Mouse (Mus musculus) stomach, embryonic 16.5 days (tissue): Measurements from ENCODE around the gene Bex1. TPM values are rescaled to one million over a fixed set of nuclear protein-coding genes. Genes with fewer than 3 reads are reported as not detected.

ENCODE experiments used
- ATAC-seq: fragments of 200-750 bp; cut with Nextera tagmentation; 2 replicates; pipeline ENCODE4 v1.8.0; 2017; ENCODE audit warnings: moderate number of reproducible peaks, moderate TSS enrichment; ENCODE audit not compliant: insufficient read depth, low FRiP score
- H3K27ac ChIP-seq: fragments of 300-500 bp; sonication (generic); 2 replicates; pipeline ENCODE4 v1.5.1; 2014; ENCODE audit warnings: low read length
- H3K27me3 ChIP-seq: fragments of 300-500 bp; sonication (generic); 2 replicates; pipeline ENCODE4 v1.6.1; 2014; ENCODE audit warnings: low read length, control low read depth, mixed read lengths; ENCODE audit not compliant: control insufficient read depth, insufficient read depth
- H3K36me3 ChIP-seq: fragments of 300-500 bp; sonication (generic); 2 replicates; pipeline ENCODE4 v1.6.1; 2014; ENCODE audit warnings: low read length; ENCODE audit not compliant: control insufficient read depth, insufficient read depth
- H3K4me1 ChIP-seq: fragments of 300-500 bp; sonication (generic); 2 replicates; pipeline ENCODE4 v1.6.1; 2014; ENCODE audit warnings: low read length, control low read depth, mixed read lengths; ENCODE audit not compliant: control insufficient read depth, insufficient read depth
- H3K4me2 ChIP-seq: fragments of 300-500 bp; sonication (generic); 2 replicates; pipeline ENCODE4 v1.6.1; 2014; ENCODE audit warnings: low read depth, low read length, mixed read lengths
- H3K4me3 ChIP-seq: fragments of 300-500 bp; sonication (generic); replicated peaks from 2 replicates; pipeline ENCODE4 v1.5.1; 2014; ENCODE audit warnings: mild to moderate bottlenecking, low read length
- H3K9ac ChIP-seq: fragments of 300-500 bp; sonication (generic); 2 replicates; pipeline ENCODE4 v1.6.1; 2014; ENCODE audit warnings: low read length
- H3K9me3 ChIP-seq: fragments of 300-500 bp; sonication (generic); replicated peaks from 2 replicates; pipeline ENCODE4 v1.6.1; 2016; ENCODE audit warnings: low read length, control low read depth; ENCODE audit not compliant: control insufficient read depth
- WGBS: fragments of 180-500 bp; shearing (Covaris S2); extraction: QIAGEN DNeasy Blood & Tissue Kit; methylation state at CpG from one replicate; pipeline ENCODE4 v1.1.7; 2014; 5-methylcytosine and 5-hydroxymethylcytosine counted together
- microRNA-seq: library from miRNA; unstranded; fragments of <30 nt; microRNA quantifications from one replicate; pipeline ENCODE4, GENCODE M21; 2016
- polyA plus RNA-seq: library from polyadenylated mRNA; unstranded; fragments of >200 nt; fragmentation: Nextera tagmentation; extraction: Ambion mirVana; gene quantifications from 2 replicates; pipeline ENCODE4 v1.2.1, GENCODE M21; 2015

Bex1 gene
- polyA plus RNA-seq, 1 experiment from 2014 or later = 84.5 TPM

GRCm38 (mm10) chrX:136183107-136183506, 32.2 kb downstream of the Bex1 start:
- H3K9me3 ChIP-seq = no peaks in the 10 kb centered on the region
- no peak for ATAC-seq
- H3K9ac ChIP-seq = no peak overlapping the region
- no peak overlapping the region for H3K27ac ChIP-seq
- WGBS = 73% methylated on average over 1 of the region's 1 CpGs
- H3K4me2 ChIP-seq = no peak overlapping the region
- no peaks in the 10 kb centered on the region for H3K36me3 ChIP-seq
- no peak overlapping the region for H3K4me3 ChIP-seq
- no peaks in the 10 kb centered on the region for H3K27me3 ChIP-seq
- no peaks in the 10 kb centered on the region for H3K4me1 ChIP-seq

GRCm38 (mm10) chrX:136180897-136181553, 34.3 kb downstream of the Bex1 start:
- Histone ChIP-seq H3K27me3 (no peaks in the 10 kb centered on the region), H3K4me1 (no peaks in the 10 kb centered on the region), H3K36me3 (no peaks in the 10 kb centered on the region), H3K9me3 (no peaks in the 10 kb centered on the region), H3K4me2 (no peak overlapping the region), H3K4me3 (no peak overlapping the region), H3K9ac (no peak overlapping the region), H3K27ac (no peak overlapping the region)
- ATAC-seq = no peak
- WGBS = 31% methylated on average over 11 of the region's 11 CpGs

- Histone ChIP-seq H3K9ac (peak overlapping the region; percentile 37), H3K36me3 (no peaks in the 10 kb centered on the region), H3K4me2 (peak overlapping the region; percentile 49), H3K9me3 (no peaks in the 10 kb centered on the region), H3K4me3 (peak overlapping the region; percentile 66), H3K27me3 (no peaks in the 10 kb centered on the region), H3K27ac (no peak overlapping the region; the same call in 1 of the 2 replicates), H3K4me1 (no peaks in the 10 kb centered on the region)
- no peak for ATAC-seq
- 25% methylated on average over 10 of the region's 10 CpGs for WGBS
These were observed 42.5 kb downstream of the Bex1 start for GRCm38 (mm10) chrX:136172786-136173185.

GRCm38 (mm10) chrX:136172118-136172551, 43.2 kb downstream of the Bex1 start, which contains the start of gene Tceal8:
TSS of gene Tceal8 (minus strand) at chrX:136172342.
- Histone ChIP-seq H3K9me3 (no peaks in the 10 kb centered on the region), H3K4me2 (peak within 1 kb of the TSS; percentile 50), H3K36me3 (no peaks in the 10 kb centered on the region), H3K9ac (peak within 1 kb of the TSS; percentile 82), H3K4me1 (no peaks in the 10 kb centered on the region), H3K4me3 (peak within 1 kb of the TSS; percentile 66), H3K27me3 (no peaks in the 10 kb centered on the region), H3K27ac (peak within 1 kb of the TSS; percentile 95)
- 15% methylated on average over 10 of the region's 10 CpGs for WGBS
- peak; percentile 97 for ATAC-seq

- H3K27me3 ChIP-seq = no peaks in the 10 kb centered on the region
- H3K4me2 ChIP-seq = peak overlapping the region; percentile 50
- no peaks in the 10 kb centered on the region for H3K9me3 ChIP-seq
- H3K27ac ChIP-seq = peak overlapping the region; percentile 95
- H3K4me1 ChIP-seq = no peaks in the 10 kb centered on the region
- ATAC-seq = peak; percentile 69
- H3K36me3 ChIP-seq = no peaks in the 10 kb centered on the region
- H3K9ac ChIP-seq = peak overlapping the region; percentile 82
- 14% methylated on average over 24 of the region's 24 CpGs for WGBS
- peak overlapping the region; percentile 66 for H3K4me3 ChIP-seq
These were observed 43.9 kb downstream of the Bex1 start for GRCm38 (mm10) chrX:136171189-136172117.

GRCm38 (mm10) chrX:136170625-136171024, 44.7 kb downstream of the Bex1 start:
- H3K4me3 ChIP-seq = peak overlapping the region; percentile 66
- no peak for ATAC-seq
- H3K4me2 ChIP-seq = peak overlapping the region; percentile 50
- H3K36me3 ChIP-seq = no peaks in the 10 kb centered on the region
- H3K27ac ChIP-seq = peak overlapping the region; percentile 14; the same call in 1 of the 2 replicates
- 42% methylated on average over 10 of the region's 10 CpGs for WGBS
- H3K9me3 ChIP-seq = no peaks in the 10 kb centered on the region
- H3K9ac ChIP-seq = no peak overlapping the region; the same call in 1 of the 2 replicates
- no peaks in the 10 kb centered on the region for H3K27me3 ChIP-seq
- H3K4me1 ChIP-seq = no peaks in the 10 kb centered on the region

Small RNAs within 50 kb of the gene (microRNA-seq; reads per million reads assigned to microRNA genes)
- not detected for gene Mir6383

Other genes with a start within 250 kb of the Bex1 start
- gene Arxes2, start 221.7 kb downstream of the Bex1 start, polyA plus RNA-seq = 45.1 and 55.0 TPM in 2 replicates
- gene Arxes1, start 182.1 kb downstream of the Bex1 start, polyA plus RNA-seq = 22.1 and 26.9 TPM in 2 replicates
- gene Bex2, start 147.3 kb downstream of the Bex1 start, polyA plus RNA-seq = 80.4 and 92.3 TPM in 2 replicates
- gene Nxf3, start 130.3 kb downstream of the Bex1 start, polyA plus RNA-seq = not detected in 2 replicates
- gene Bex4, start 76.5 kb downstream of the Bex1 start, polyA plus RNA-seq = 76.9 and 103 TPM in 2 replicates
- 173 and 201 TPM in 2 replicates for gene Tceal8, start 43.2 kb downstream of the Bex1 start, polyA plus RNA-seq
- gene Tceal5, start 11.6 kb downstream of the Bex1 start, polyA plus RNA-seq = 4.7 and 7.0 TPM in 2 replicates
- 2.9 and 94.6 TPM in 2 replicates for gene Tceal7, start 734 bp downstream of the Bex1 start, polyA plus RNA-seq
- gene Tceal9, start 29.6 kb upstream of the Bex1 start, polyA plus RNA-seq = 495 and 546 TPM in 2 replicates
- 306 and 333 TPM in 2 replicates for gene Bex3, start 54.7 kb upstream of the Bex1 start, polyA plus RNA-seq